Mouse (Mus musculus) olfactory bulb, adult 2 months (tissue): Measurements from ENCODE around the gene Fbxo41. TPM values are rescaled to one million over a fixed set of nuclear protein-coding genes. Genes with fewer than 3 reads are reported as not detected.
"Not testable (repeated sequence)": the region's sequence is repeated elsewhere in the genome, so short reads cannot be mapped to it uniquely, and the experiment has no call there.

Experiments
- H3K27ac ChIP-seq: fragments of 200-500 bp; 2 replicates; pipeline ENCODE4 v1.5.1; 2012; ENCODE audit warnings: low read depth, low read length; ENCODE audit not compliant: insufficient read depth
- H3K4me1 ChIP-seq: fragments of 200-500 bp; 2 replicates; pipeline ENCODE4 v1.6.1; 2012; ENCODE audit warnings: low read length; ENCODE audit not compliant: control insufficient read depth, insufficient read depth
- H3K4me3 ChIP-seq: fragments of 200-500 bp; 2 replicates; pipeline ENCODE4 v1.5.1; 2012; ENCODE audit warnings: mild to moderate bottlenecking, low read depth, low read length, moderate library complexity; ENCODE audit not compliant: insufficient read depth
- CTCF ChIP-seq: fragments of 200-500 bp; IDR thresholded peaks from 2 replicates; pipeline ENCODE4 v1.5.1; 2012; ENCODE audit warnings: low read depth, mild to moderate bottlenecking, low read length, moderate library complexity; ENCODE audit not compliant: insufficient read depth
- POLR2A ChIP-seq: fragments of 200-500 bp; IDR thresholded peaks from 2 replicates; pipeline ENCODE4 v1.6.1; 2012; ENCODE audit warnings: mild to moderate bottlenecking, low read depth, low read length, moderate library complexity; ENCODE audit not compliant: insufficient read depth
- WGBS: fragments of 180-500 bp; shearing (Covaris S2); methylation state at CpG from one replicate; pipeline ENCODE4 v1.1.7; 2018; 5-methylcytosine and 5-hydroxymethylcytosine counted together
- polyA plus RNA-seq: library from polyadenylated mRNA; stranded (reverse); fragments of >200 nt; gene quantifications from 2 replicates; pipeline ENCODE4 v1.2.4, GENCODE M21; 2012; ENCODE audit warnings: low replicate concordance; ENCODE audit not compliant: missing spikeins, insufficient read depth, insufficient read length

Gene Fbxo41
- polyA plus RNA-seq, 1 experiment: not detected

GRCm38 (mm10) chr6:85459621-85460020 lies 43.2 kb downstream of the Fbxo41 start:
- TF ChIP-seq POLR2A (no peak), CTCF (no peak)
- WGBS: 79% methylated on average over 2 of the region's 2 CpGs
- Histone ChIP-seq H3K27ac (no peak overlapping the region), H3K4me1 (no peaks in the 10 kb centered on the region), H3K4me3 (no peak overlapping the region)

DNA sequence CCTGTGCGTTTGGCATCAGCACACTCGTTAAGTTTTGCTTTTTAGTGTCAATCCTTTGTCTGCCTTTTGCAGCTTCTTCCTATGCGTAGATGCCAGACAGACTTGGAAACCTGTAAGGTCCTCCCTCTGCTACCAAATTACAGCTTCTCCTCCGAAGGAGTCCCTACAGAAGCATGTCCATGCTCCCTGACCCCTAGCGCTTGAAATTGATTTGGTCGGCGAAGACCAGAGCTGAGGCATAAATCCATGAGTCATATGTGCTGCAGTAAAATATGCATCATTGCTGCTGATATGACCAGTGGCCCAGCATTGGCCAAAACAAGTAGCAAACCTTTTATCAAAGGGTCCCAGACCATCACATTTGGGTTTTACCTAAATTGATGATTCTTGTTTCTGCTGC lies 50.0 kb downstream of the Fbxo41 start:
- peak overlapping the region; percentile 83 for H3K4me3 ChIP-seq
- WGBS: 4% methylated on average over 7 of the region's 7 CpGs
- no peak for TF ChIP-seq POLR2A
- TF ChIP-seq CTCF: no peak
- H3K4me1 ChIP-seq: no peaks in the 10 kb centered on the region; the same call in 1 of the 2 replicates
- H3K27ac ChIP-seq: no peak overlapping the region

DNA sequence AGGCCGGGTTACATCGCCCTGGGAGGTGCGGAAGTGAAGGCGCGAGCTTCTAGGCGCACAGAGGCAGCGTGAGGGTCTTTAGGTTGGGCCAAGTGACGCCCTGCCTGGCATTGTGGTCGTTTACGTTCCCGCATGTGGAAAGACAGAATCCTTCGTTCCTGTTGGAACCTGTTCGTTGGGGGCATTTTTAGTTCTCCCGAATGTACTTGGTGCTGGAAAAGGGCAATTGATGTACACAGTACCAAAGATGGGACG lies 50.5 kb downstream of the Fbxo41 start:
- H3K4me1 ChIP-seq: no peaks in the 10 kb centered on the region; the same call in 1 of the 2 replicates
- TF ChIP-seq POLR2A: no peak
- H3K4me3 ChIP-seq: peak overlapping the region; percentile 83
- H3K27ac ChIP-seq: peak overlapping the region; percentile 76
- WGBS: under 1% methylated on average over 15 of the region's 15 CpGs

DNA sequence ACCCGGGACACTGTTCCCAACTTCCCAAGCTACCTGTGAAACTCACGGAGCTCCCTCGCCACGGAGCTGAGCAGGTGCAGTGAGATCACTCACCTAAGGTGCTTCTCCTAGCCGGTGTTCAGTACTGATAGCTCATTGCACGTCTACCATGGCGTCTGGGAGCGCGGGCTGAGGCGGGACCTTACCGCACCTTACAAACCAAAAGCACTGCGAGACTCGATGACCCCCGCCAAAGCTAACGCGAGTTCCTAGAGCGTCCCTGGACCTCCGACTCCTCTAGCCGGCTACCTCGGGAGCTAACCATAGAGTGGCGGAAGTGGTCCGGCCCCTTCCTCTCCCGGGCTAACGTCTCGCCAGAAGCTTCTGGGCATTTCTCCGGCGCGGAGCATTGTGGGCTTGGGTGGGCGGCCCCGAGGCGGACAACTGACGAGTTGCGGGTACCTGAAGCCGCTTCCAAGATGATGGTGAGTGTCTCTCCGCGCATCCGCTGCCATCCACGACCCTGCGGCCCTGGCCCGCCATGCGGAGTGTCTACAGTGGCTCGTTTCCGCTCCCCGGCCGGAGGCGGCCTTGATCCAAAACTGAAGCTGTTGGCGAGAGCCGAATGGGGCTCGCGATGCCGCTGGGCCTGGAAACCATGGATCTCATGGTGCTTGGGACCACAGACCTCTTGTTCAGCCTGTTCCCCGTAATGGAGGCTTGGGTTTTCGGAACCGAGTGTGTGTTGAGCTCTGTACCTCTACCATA lies 51.0 kb downstream of the Fbxo41 start, which contains the start of gene Pradc1:
Pradc1 (minus strand) TSS at position 307 of the 747 bp plus-strand sequence.
- Histone ChIP-seq H3K4me3 (peak within 1 kb of the TSS; percentile 83), H3K4me1 (no peaks in the 10 kb centered on the region; the same call in 1 of the 2 replicates), H3K27ac (peak within 1 kb of the TSS; percentile 78)
- TF ChIP-seq CTCF (0 out of 2 replicates have a peak, but pooled peaks have one; percentile 3), POLR2A (peak; percentile 56)
- WGBS: under 1% methylated on average over 54 of the region's 54 CpGs

- WGBS: 2% methylated on average over 95 of the region's 96 CpGs
These were observed 51.8 kb downstream of the Fbxo41 start, which contains the start of gene Cct7 for GRCm38 (mm10) chr6:85450697-85451663. Gene Cct7, plus strand, starts transcription at chr6:85451514.

GRCm38 (mm10) chr6:85450140-85450539 lies 52.7 kb downstream of the Fbxo41 start:
- 63% methylated on average over 1 of the region's 1 CpGs for WGBS
- H3K4me3 ChIP-seq, H3K27ac ChIP-seq, H3K4me1 ChIP-seq: not testable (repeated sequence)

More at GRCm38 (mm10) chr6:85450697-85451663, 51.8 kb downstream of the Fbxo41 start, which contains the start of gene Cct7:
- peak; percentile 59; the same call in 1 of the 2 replicates for TF ChIP-seq CTCF
- TF ChIP-seq POLR2A: no peak; the same call in 1 of the 2 replicates
- Histone ChIP-seq H3K4me1 (no peaks in the 10 kb centered on the region; the same call in 1 of the 2 replicates), H3K4me3 (peak within 1 kb of the TSS; percentile 83), H3K27ac (peak within 1 kb of the TSS; percentile 78)

DNA sequence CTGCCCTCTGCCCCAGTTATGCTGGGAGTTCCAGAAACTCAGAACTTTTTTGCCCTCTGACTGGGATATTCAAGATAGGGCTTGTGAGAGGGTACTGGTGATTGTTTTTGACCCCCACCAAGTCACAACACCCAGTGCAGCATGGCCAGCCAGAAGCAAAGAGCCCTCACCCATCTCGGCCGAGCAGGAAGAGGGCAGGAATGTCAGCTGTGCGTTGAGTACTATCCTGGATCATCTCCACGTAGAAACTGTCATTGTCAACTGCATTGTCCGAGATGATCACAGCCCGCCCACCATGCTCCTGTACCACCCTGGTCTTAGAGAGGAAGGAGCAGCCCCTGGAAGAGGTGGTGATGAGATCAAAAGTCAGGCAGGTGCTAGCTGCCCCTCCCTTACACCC lies 55.4 kb downstream of the Fbxo41 start:
- Histone ChIP-seq H3K4me3 (no peak overlapping the region), H3K27ac (no peak overlapping the region), H3K4me1 (peaks cover 4% of the 10 kb centered on the region; the same call in 1 of the 2 replicates)
- 93% methylated on average over 6 of the region's 6 CpGs for WGBS
- TF ChIP-seq POLR2A (no peak), CTCF (no peak)

DNA sequence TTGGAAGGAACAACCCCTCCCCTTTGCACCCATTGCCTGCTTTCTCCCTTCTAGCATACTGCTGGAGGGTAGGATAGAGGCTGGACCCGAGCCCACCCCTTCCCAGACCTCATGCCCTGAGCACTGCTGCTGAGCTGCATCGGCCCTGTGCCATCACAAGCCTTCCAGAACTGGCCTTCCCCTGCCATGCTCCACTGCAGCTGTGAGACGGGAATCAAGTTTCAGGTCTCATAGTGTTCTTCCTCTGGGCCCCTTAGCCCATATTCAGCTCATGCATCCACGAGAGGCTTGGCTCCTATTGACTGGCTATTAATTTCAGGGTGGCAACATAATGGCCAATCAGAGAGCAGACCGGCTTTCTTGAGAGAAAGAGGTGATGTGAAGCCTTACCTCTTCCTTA lies 57.5 kb downstream of the Fbxo41 start:
- TF ChIP-seq CTCF (no peak), POLR2A (no peak)
- H3K4me1 ChIP-seq: peaks cover 4% of the 10 kb centered on the region; the same call in 1 of the 2 replicates
- H3K27ac ChIP-seq: no peak overlapping the region
- 81% methylated on average over 5 of the region's 5 CpGs for WGBS
- no peak overlapping the region for H3K4me3 ChIP-seq

DNA sequence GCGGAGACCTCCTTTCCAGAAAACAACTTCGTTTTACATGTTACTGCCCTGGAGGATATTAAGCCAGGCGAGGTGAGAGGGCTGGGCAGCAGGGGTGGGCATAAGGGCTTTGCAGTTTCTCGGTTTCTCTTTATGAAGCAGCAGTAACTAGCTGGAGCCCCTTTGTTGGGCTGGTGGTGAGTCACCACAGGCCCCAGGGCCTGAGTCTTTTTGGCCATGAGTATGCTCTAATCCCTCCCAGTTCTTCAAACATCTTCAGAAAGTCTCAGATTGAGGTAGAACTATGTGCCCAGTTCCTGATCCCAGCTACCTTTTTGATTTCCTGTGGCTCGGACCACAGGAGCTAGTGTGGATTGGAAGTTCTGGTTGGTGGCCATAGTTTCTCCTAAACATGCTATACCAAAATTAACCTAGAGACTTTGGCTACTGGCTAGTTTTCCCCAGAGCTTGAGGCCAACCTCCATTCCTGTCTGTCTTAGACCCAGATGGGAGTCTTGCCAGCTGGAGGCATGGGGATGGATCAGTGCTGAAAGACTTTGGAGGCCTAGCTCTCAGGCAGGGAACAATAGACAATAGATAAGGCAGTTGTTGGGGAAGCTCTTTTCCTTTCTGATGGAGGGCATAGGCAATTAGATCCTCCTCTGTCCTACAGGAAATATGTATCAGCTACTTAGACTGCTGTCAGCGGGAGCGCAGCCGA lies 58.4 kb downstream of the Fbxo41 start:
- Histone ChIP-seq H3K27ac (no peak overlapping the region), H3K4me1 (peaks cover 4% of the 10 kb centered on the region; the same call in 1 of the 2 replicates), H3K4me3 (no peak overlapping the region)
- no peak for TF ChIP-seq POLR2A
- no peak for TF ChIP-seq CTCF
- WGBS: 88% methylated on average over 8 of the region's 8 CpGs
